Mouse (Mus musculus) kidney, adult 2 months (tissue): ENCODE measurements around the gene Cpt1a.

Source experiments
- CTCF ChIP-seq: fragments of 200-500 bp; conservative IDR thresholded peaks from 2 replicates; pipeline ENCODE4 v1.5.1; 2011; ENCODE audit warnings: low read depth, mild to moderate bottlenecking, control low read depth, low read length, moderate library complexity, mixed read lengths; ENCODE audit not compliant: insufficient read depth, insufficient read length
- POLR2A ChIP-seq: fragments of 200-500 bp; IDR thresholded peaks from one replicate; pipeline ENCODE4 v1.6.1; 2011; ENCODE audit warnings: low read depth, low read length, control low read depth

DNA sequence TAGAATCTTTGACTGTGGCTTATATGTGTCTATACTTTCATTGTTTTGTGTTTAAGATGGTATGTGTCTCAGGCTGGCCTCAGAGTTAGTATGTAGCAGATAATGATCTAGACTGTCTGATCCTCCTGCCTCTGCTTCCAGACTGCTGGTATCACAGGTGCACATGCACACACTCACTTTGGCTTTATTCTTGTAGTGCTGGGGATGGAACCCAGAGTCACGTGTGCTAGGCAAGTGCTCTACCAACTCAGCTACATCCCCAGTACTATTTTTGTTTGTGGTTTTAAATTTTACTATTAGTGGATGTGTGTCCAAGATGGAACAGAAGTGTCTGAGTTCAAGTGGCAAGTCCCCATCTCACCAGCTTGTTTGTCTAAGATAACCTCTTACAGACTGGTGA is 29.1 kb upstream of the Cpt1a start:
- TF ChIP-seq CTCF: no peak
- TF ChIP-seq POLR2A: no peak
